Mouse (Mus musculus): ENCODE results near the gene Dnajb2. TPM values are rescaled to one million over a fixed set of nuclear protein-coding genes. Genes with fewer than 3 reads are reported as not detected.
A peak's percentile ranks its signal among the peaks of the same experiment; 100 is the strongest.

Gene Dnajb2
- total and polyA plus RNA-seq, 2 experiments: 25.4 to 55.9 TPM

DNA sequence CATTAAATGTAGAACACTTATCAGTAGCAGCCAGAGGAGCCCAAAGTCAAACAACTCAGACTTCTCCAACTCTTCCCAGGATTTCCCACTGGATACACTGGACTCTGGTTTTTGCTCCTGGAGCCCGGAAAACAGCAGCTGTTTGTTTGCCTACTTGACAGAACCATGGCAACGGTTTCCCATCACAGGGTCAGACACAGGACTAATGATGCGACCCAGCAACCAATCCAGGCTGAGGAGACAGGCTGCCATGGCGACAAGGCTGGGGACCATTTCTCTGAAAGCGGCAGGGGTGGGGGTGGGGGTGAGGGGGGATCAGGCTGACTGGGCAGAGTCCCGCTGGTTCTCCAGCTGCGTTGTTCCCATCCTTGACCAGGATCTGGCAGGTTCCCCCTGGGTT lies 53.2 kb downstream of the Dnajb2 start:
- H3K4me3 ChIP-seq (ENCODE audit: insufficient read depth, low read depth, low read length): no peak overlapping the region
- no peaks in the 10 kb centered on the region for H3K27me3 ChIP-seq (ENCODE audit: control insufficient read depth, insufficient read depth, low read length)
- peak; percentile 17 for DNase-seq (ENCODE audit: extremely low read depth, low read depth, low spot score)
- no peak overlapping the region for H3K27ac ChIP-seq (replicated peaks; ENCODE audit: insufficient read depth, low read depth, low read length)
- 16% methylated on average over 7 of the region's 7 CpGs for WGBS
- TF ChIP-seq CTCF (IDR thresholded peaks at IDR 0.05; ENCODE audit: low read depth, low read length): no peak
- no peak for TF ChIP-seq POLR2A (IDR thresholded peaks at IDR 0.05; ENCODE audit: extremely low read depth, insufficient read depth, low read length)
- no peaks in the 10 kb centered on the region for H3K4me1 ChIP-seq (ENCODE audit: control insufficient read depth, insufficient read depth, low read length)
- no peaks in the 10 kb centered on the region for H3K36me3 ChIP-seq (ENCODE audit: control insufficient read depth, insufficient read depth, low read length)
- H3K9ac ChIP-seq (ENCODE audit: low read depth, low read length): no peak overlapping the region
- H3K79me2 ChIP-seq (ENCODE audit: control insufficient read depth, insufficient read depth, low read length): no peaks in the 10 kb centered on the region

- WGBS: 74% methylated on average over 8 of the region's 8 CpGs
- no peak for DNase-seq (ENCODE audit: extremely low read depth, low read depth, low spot score)
- Histone ChIP-seq H3K27ac (replicated peaks; ENCODE audit: insufficient read depth, low read depth, low read length) (no peak overlapping the region), H3K4me1 (ENCODE audit: control insufficient read depth, insufficient read depth, low read length) (no peaks in the 10 kb centered on the region), H3K36me3 (ENCODE audit: control insufficient read depth, insufficient read depth, low read length) (no peaks in the 10 kb centered on the region), H3K9ac (ENCODE audit: low read depth, low read length) (no peak overlapping the region), H3K79me2 (ENCODE audit: control insufficient read depth, insufficient read depth, low read length) (no peaks in the 10 kb centered on the region), H3K27me3 (ENCODE audit: control insufficient read depth, insufficient read depth, low read length) (no peaks in the 10 kb centered on the region), H3K4me3 (ENCODE audit: insufficient read depth, low read depth, low read length) (no peak overlapping the region)
- TF ChIP-seq POLR2A (IDR thresholded peaks at IDR 0.05; ENCODE audit: extremely low read depth, insufficient read depth, low read length) (no peak), CTCF (IDR thresholded peaks at IDR 0.05; ENCODE audit: low read depth, low read length) (no peak)
Measured at GRCm38 (mm10) chr1:75289888-75290431, 53.8 kb downstream of the Dnajb2 start.

- H3K27me3 ChIP-seq (ENCODE audit: control insufficient read depth, insufficient read depth, low read length): no peaks in the 10 kb centered on the region
- no peaks in the 10 kb centered on the region for H3K36me3 ChIP-seq (ENCODE audit: control insufficient read depth, insufficient read depth, low read length)
- H3K79me2 ChIP-seq (ENCODE audit: control insufficient read depth, insufficient read depth, low read length): no peaks in the 10 kb centered on the region
- H3K4me3 ChIP-seq (ENCODE audit: insufficient read depth, low read depth, low read length): no peak overlapping the region
- DNase-seq (ENCODE audit: extremely low read depth, low read depth, low spot score): no peak
- H3K9ac ChIP-seq (ENCODE audit: low read depth, low read length): no peak overlapping the region
- no peaks in the 10 kb centered on the region for H3K4me1 ChIP-seq (ENCODE audit: control insufficient read depth, insufficient read depth, low read length)
- no peak overlapping the region for H3K27ac ChIP-seq (replicated peaks; ENCODE audit: insufficient read depth, low read depth, low read length)
- TF ChIP-seq POLR2A (IDR thresholded peaks at IDR 0.05; ENCODE audit: extremely low read depth, insufficient read depth, low read length) (no peak), CTCF (IDR thresholded peaks at IDR 0.05; ENCODE audit: low read depth, low read length) (no peak)
Measured at GRCm38 (mm10) chr1:75290582-75290981, 54.4 kb downstream of the Dnajb2 start.

DNA sequence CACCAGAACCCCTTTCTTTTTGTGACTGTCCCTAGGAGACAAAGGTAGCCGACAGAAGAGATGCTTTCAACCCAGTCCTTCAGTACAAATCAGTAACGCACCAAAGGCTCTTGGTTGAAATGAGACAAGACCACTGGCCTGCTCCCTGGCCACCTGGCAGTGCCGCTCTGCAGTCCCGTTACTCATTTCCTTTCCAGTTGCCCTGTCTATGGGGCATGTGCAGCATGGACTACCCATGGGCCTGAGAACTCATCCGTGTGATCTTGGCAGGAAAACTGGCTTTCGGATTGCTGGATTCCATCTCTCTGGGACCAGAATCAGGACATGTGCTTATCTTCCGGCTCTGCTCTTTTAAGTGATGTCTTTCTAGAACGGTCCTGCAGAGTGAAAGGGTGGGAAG lies 55.1 kb downstream of the Dnajb2 start:
- DNase-seq (ENCODE audit: extremely low read depth, low read depth, low spot score): no peak
- H3K4me3 ChIP-seq (ENCODE audit: insufficient read depth, low read depth, low read length): no peak overlapping the region
- H3K27me3 ChIP-seq (ENCODE audit: control insufficient read depth, insufficient read depth, low read length): no peaks in the 10 kb centered on the region
- H3K9ac ChIP-seq (ENCODE audit: low read depth, low read length): no peak overlapping the region
- H3K36me3 ChIP-seq (ENCODE audit: control insufficient read depth, insufficient read depth, low read length): no peaks in the 10 kb centered on the region
- H3K4me1 ChIP-seq (ENCODE audit: control insufficient read depth, insufficient read depth, low read length): no peaks in the 10 kb centered on the region
- TF ChIP-seq CTCF (IDR thresholded peaks at IDR 0.05; ENCODE audit: low read depth, low read length) (no peak), POLR2A (IDR thresholded peaks at IDR 0.05; ENCODE audit: extremely low read depth, insufficient read depth, low read length) (no peak)
- no peak overlapping the region for H3K27ac ChIP-seq (replicated peaks; ENCODE audit: insufficient read depth, low read depth, low read length)
- H3K79me2 ChIP-seq (ENCODE audit: control insufficient read depth, insufficient read depth, low read length): no peaks in the 10 kb centered on the region
- 86% methylated on average over 8 of the region's 8 CpGs for WGBS

DNA sequence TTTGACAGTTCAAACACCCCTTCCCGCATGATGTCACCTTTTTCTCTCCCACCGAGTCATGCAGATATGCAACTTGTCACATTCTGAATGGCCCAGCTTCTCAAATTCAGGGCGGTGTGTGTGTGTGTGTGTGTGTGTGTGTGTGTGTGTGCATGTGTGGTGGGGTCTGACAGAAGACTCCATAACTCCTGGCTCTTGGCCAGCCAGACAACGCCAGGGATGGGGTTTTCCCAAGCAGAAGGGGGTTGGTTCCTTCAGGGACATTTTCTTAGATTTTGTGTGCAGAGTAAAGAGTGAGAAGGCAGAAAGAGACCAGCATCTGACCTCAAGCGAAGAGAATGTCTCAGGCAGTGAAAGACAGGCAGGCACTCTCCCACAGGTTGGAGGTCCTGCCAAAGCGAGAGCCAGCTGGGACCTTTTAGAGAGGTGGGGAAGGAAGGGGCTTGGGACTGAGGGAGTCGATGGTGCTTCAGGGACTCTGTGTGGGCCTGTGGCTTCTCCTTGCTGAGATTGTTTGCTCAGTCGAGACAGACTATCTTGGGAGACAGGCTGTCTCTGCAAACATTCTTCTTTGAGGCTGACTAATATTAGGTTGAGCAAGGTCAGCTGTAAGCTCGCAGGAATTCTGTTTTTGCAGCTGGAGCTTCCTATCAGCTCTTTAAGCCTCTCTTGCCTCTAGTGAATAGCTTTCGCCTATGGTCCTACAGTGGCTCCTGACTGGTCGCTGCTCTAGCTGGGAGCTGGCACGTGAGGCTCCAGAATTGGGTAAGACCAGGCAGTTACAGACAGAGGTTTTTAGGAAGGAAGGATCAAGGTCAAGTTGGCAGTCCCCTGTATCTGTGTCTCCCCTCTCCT lies 56.5 kb downstream of the Dnajb2 start:
- Histone ChIP-seq H3K27me3 (ENCODE audit: control insufficient read depth, insufficient read depth, low read length) (no peaks in the 10 kb centered on the region), H3K79me2 (ENCODE audit: control insufficient read depth, insufficient read depth, low read length) (no peaks in the 10 kb centered on the region), H3K27ac (replicated peaks; ENCODE audit: insufficient read depth, low read depth, low read length) (no peak overlapping the region), H3K4me1 (ENCODE audit: control insufficient read depth, insufficient read depth, low read length) (no peaks in the 10 kb centered on the region), H3K36me3 (ENCODE audit: control insufficient read depth, insufficient read depth, low read length) (no peaks in the 10 kb centered on the region), H3K9ac (ENCODE audit: low read depth, low read length) (no peak overlapping the region), H3K4me3 (ENCODE audit: insufficient read depth, low read depth, low read length) (no peak overlapping the region)
- 49% methylated on average over 12 of the region's 12 CpGs for WGBS
- TF ChIP-seq POLR2A (IDR thresholded peaks at IDR 0.05; ENCODE audit: extremely low read depth, insufficient read depth, low read length): no peak
- no peak for TF ChIP-seq CTCF (IDR thresholded peaks at IDR 0.05; ENCODE audit: low read depth, low read length)
- no peak for DNase-seq (ENCODE audit: extremely low read depth, low read depth, low spot score)

DNA sequence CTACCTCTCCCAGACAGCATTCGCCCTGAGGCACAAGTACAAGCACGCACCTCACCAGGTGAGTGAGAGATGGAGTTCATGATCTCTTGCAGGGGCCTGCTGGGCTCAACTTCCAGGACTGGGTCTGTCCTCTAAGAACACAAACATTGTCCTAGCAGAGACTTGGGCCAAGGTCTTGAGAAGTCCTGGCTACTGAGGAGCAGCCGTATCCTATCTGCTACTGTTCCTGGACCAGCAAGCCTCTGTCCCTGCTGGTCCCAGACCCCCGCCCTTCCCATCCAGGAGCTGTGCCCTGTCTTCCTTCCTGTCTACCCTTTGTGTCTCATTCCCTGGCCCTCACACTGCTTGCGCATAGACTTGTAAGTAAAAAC lies 57.1 kb downstream of the Dnajb2 start:
- DNase-seq (ENCODE audit: extremely low read depth, low read depth, low spot score): no peak
- Histone ChIP-seq H3K4me3 (ENCODE audit: insufficient read depth, low read depth, low read length) (no peak overlapping the region), H3K27ac (replicated peaks; ENCODE audit: insufficient read depth, low read depth, low read length) (no peak overlapping the region), H3K27me3 (ENCODE audit: control insufficient read depth, insufficient read depth, low read length) (no peaks in the 10 kb centered on the region), H3K4me1 (ENCODE audit: control insufficient read depth, insufficient read depth, low read length) (no peaks in the 10 kb centered on the region), H3K9ac (ENCODE audit: low read depth, low read length) (no peak overlapping the region), H3K79me2 (ENCODE audit: control insufficient read depth, insufficient read depth, low read length) (no peaks in the 10 kb centered on the region), H3K36me3 (ENCODE audit: control insufficient read depth, insufficient read depth, low read length) (no peaks in the 10 kb centered on the region)
- WGBS: 76% methylated on average over 5 of the region's 5 CpGs
- TF ChIP-seq CTCF (IDR thresholded peaks at IDR 0.05; ENCODE audit: low read depth, low read length) (no peak), POLR2A (IDR thresholded peaks at IDR 0.05; ENCODE audit: extremely low read depth, insufficient read depth, low read length) (no peak)
